Mouse (Mus musculus) lung, postnatal 0 days (tissue): ENCODE results near the gene St3gal3.

Experiments
- CTCF ChIP-seq: IDR thresholded peaks from 2 replicates; pipeline ENCODE4 v1.5.1; 2016; ENCODE audit warnings: antibody characterized with exemption, mild to moderate bottlenecking
- EP300 ChIP-seq: IDR thresholded peaks from 2 replicates; pipeline ENCODE4 v1.6.1; 2016; ENCODE audit warnings: antibody characterized with exemption, mild to moderate bottlenecking, control low read depth

GRCm38 (mm10) chr4:118122078-118122477, 12.6 kb downstream of the St3gal3 start:
- TF ChIP-seq CTCF (no peak), EP300 (no peak)
